Mouse (Mus musculus): ENCODE data around the gene Cldn9.

Cldn9 gene

GRCm38 (mm10) chr17:23653324-23653723, 30.5 kb downstream of the Cldn9 start:
- no peak for DNase-seq (ENCODE audit: low read depth, low spot score)

GRCm38 (mm10) chr17:23651363-23651762, 32.5 kb downstream of the Cldn9 start:
- no peak for DNase-seq (ENCODE audit: low read depth, low spot score)

- DNase-seq (ENCODE audit: low read depth, low spot score): no peak
Measured at GRCm38 (mm10) chr17:23645894-23646293, 37.9 kb downstream of the Cldn9 start.

- DNase-seq (ENCODE audit: low read depth, low spot score): no peak
Measured at GRCm38 (mm10) chr17:23644613-23645495, 39.0 kb downstream of the Cldn9 start, which contains the start of gene Mmp25. Gene Mmp25 (minus strand): TSS chr17:23645277.
